Mouse (Mus musculus) brain, adult 2 months (tissue): ENCODE data around the gene Gdap1l1.
A peak's percentile ranks its signal among the peaks of the same experiment; 100 is the strongest.
"Not testable (repeated sequence)": the region's sequence is repeated elsewhere in the genome, so short reads cannot be mapped to it uniquely, and the experiment has no call there.

Experiments used
- DNase-seq: peaks from one replicate; pipeline ENCODE4 v3.0.0; 2011; ENCODE audit warnings: low read depth, low spot score

Gene Gdap1l1

DNA sequence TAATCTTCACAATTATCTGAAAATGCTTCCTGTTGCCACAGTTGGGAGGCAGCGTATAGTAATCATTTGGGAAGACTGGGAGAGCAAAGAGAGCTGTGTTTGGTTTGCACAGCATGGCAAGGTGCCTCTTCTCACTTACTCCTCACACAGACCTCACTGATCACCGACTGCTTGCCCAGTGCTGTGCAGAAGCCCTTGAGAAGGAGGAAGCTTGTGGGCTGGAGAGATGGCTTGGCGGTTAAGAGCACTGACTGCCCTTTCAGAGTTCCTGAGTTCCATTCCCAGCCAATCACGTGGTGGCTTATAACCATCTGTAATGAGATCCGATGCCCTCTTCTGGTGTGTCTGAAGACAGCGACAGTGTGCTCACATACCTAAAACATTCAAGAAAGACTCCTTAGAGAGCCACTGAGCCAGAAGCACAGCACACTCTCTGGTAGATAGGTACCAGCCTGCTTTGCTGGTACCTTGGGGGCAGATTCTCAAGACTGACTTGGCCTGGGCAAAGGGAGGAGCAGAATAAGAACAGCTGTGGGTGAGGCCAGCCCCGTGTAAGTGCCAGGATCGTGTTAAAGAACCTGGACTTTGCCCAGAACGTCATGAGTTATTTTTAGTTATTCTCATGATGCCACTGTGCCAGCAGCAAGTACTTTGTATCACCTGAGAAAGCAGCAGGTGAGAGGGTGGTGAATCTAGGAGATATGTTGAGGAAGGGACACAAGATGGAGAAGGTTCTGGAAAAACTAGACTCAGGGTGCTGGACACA lies 15.2 kb upstream of the Gdap1l1 start:
- DNase-seq: no peak

DNA sequence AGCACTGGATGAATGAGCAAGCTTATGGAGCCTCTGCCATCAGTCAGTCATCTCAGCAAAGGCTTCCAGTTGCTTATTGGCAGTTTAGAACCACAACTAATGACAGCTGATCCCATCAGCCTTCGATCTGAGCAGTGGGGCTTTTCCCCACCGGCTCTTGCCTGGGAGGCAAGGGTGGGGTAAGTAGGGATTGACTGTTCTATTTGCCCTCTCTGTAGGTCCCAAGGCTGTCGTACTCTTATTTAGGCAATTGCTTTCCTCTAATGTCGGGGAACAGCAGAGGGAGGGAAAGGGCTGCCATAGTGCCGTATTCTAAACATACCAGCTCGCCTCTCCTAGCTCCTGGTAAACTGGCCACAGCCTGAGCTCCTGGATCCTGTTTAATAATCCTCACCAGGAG lies 13.7 kb upstream of the Gdap1l1 start, which contains the start of gene Oser1:
Gene Oser1 (minus strand): TSS at position 101 of the 400 bp plus-strand sequence.
- DNase-seq: no peak

DNA sequence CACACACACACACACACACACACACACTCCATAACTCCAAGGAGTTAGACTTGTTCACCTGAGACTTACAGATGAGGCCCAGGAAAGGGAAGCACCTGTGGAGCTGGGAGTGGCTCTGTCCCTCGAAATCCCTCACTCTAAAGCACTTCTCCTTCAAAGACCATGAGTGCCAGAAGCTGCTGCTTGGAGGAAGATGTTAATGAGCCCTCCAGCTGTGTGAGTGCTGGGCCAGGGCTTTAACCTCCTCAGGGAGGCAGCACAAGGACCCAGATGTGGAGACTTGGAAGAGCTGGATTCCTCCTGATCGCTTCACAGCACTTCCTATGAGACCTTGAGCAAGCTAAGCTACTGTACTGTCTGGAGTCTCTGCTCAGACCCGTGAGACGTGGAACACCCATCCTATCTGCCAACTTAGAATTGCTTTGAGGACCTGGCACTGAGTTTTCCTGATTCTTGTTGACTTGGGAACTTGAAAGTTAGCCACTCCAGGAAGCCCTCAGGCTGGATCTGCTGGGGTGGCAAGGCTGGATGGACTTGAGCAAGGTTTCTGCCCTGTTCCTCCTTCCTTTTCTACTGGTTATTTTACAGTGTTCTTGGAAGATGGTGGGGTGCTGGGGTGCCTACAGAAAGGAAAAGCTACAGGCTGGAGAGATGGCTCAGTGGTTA lies 9.8 kb upstream of the Gdap1l1 start:
- DNase-seq: no peak

DNA sequence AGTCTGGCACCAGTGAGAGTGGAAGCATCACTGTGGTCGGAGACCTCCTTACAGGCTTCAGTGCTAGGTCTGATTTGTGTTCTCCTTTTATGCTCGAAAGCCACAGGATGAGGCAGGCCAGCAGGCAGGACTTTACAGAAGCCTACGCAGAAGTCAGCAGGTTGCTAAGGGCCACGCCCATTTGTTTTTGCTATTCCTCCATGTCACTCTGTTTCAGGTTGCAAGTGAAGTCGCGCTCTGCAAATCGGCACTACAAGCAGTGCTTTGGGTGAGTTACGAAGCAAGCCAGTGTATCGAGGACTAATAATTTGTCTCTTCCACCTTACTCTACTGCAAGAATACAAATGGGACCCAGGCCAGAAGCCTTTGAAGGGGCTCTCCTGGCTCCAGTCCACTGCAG lies 7.0 kb upstream of the Gdap1l1 start:
- DNase-seq: no peak

DNA sequence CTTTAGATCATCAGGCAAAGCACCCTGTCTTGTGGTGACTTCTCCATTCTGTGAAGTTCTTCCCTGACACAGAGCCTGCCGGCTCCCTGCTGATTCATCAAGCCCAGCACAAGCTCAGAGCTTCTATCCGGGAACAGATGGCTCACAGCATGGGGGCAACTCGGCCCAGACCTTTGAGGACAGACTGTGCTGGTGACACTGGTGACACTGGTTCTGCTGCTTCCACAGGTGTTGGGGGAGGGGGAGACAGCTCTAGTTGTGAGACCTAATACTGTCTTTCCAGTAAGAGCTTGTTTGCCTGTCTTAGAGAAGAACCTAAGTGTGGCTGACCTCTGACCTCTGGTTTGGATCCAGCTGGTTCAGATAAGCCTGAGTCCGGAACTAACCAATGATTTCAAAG lies 4.3 kb upstream of the Gdap1l1 start:
- peak; percentile 97 for DNase-seq

DNA sequence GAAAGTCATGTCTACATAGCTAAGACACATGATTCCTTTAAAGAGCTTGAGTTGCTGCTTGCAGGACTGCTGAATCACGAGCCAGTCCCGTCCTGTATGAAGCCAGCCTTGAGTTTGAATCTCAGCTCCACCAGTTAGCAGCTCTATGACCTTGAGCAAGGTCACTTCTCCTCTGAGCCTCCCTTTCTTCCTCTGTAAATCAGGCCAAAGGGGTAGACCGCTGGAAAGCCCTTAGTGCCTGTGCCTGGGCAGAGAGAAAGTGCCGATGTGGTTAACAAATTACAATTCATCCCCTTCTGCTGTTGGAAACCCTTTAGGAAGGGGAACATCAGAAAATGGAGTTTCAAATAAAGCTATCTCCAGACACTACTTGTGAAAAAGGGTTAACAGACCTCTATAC lies 476 bp upstream of the Gdap1l1 start:
- no peak for DNase-seq

DNA sequence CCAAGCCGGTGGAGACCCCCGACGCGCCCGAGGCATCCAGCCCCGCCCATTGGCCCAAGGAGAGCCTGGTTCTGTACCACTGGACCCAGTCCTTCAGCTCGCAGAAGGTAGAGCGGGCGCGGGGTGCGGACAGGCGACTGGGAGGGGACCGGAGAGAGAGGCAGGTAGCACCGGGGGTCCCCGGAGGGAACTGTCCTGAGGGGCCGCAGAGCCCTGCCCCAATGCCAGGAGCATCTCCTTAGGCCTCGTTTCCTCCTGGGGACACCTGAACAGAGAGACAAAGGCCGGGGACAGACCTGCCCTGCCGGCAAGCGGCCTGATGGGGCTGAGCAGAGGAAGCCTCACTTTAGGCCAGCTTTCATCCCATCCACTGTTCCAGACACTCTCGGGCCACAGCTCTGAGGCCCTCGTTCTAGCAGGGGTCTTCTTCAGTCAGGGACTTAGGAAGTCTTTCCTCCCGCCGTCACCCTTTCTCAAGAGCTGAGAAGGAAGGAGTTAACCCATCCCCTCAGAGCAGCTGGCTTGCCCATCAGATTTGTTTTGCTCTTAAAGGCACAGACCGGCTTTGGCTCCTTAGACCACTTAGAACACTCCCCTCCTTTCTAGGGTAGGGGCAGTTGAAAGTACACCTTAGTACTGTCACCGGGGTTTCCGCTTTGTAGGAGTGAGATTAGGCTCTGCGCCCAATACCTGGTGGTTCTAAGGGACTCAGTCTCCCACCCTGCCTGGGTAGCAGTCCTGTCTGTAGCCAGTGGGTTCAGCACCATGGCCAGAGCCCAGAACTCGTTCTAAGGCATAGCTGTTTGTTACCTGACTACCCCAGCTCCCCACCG lies 559 bp downstream of the Gdap1l1 start:
- DNase-seq: peak; percentile 67

DNA sequence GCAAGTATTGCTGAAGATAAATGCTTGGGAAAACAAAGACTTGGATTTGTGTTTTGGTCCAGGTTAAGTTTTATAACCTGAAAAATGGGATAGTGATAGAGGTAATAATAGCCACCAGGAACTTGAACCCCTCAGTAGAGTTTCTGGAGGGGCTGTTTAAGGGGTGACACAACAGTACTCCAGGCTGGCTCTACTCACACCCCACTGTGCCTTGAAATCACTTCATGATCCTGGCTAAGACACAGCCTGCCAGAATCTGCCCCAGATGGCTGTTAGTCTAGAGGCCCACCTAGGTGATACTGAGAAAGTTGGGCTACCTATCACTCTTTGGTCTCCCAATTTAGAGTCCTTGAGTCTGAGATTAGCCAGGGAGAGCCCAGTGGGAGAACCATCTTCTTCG lies 1.2 kb downstream of the Gdap1l1 start:
- DNase-seq: peak; percentile 57

DNA sequence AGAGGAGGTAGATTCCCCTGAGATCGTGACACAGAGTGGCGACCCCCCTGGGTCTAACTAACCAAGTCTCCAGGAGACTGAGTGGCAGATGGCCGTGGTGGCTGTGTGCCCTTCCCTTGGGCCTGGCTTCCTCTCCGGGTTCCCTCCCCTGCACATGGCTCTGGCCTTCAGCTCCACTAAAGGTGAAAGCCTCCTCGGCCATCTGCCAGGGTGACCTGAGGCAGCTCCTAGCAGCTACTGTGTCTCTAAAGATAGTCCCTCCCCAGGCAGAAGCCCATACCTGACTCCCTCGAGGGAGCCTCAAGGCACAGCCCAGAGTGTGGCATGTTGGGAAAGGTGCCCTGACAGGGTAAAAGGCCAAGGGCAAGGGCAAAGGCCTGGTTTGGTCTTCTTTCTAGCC lies 5.3 kb downstream of the Gdap1l1 start:
- peak; percentile 89 for DNase-seq

DNA sequence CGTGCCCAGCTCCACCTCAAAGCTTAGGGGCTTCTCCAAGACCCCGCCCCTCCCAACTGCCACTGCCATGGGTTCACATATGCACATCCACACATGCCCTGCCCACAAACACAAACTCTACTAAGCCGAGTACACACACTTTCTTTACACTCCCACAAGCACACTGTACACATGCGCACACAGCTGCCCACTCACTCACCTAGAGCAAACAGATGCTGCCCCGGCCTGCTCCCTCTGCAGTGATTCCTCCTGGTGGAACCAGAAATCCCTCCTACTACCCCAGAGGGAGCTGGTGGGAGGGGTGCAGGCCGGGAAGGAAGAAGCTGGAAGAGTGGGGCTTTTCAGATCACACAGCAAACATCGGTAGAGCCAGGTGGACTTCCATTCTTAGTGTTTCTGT lies 5.7 kb downstream of the Gdap1l1 start:
- peak; percentile 63 for DNase-seq

DNA sequence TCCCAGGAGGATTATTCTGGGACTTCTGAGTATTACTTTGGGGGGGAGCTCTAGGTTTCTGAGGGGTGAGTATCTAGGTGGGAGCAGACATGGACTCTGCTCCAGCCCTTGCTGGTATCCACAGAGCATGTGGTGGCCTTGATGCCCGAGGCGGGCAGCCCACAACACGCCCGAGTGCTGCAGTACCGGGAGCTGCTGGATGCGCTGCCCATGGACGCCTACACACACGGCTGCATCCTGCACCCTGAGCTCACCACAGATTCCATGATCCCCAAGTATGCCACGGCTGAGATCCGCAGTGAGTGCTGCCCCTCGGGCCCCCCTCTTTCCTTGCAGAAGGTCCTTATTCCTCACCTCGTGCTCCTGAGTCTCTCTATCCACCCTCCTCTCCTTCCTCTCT lies 9.1 kb downstream of the Gdap1l1 start:
- DNase-seq: no peak

DNA sequence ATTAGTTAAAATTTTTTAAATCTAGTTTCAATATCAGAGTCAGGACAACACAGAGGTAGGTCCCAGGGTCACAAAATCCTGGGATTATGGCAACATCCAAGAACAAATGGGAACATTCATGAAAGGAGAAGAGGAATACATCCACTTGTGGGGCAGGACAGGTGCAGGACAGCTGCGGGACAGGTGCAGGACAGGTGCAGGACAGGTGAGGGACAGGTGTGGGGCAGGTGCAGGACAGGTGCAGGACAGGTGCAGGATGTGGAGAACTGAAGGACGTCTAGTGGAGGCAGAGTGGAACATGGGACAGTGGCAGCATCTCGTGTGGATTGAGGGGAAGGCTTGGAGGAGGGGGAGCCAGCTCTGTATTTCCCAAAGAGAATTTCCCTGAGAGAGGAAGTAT lies 11.0 kb downstream of the Gdap1l1 start:
- DNase-seq: no peak

DNA sequence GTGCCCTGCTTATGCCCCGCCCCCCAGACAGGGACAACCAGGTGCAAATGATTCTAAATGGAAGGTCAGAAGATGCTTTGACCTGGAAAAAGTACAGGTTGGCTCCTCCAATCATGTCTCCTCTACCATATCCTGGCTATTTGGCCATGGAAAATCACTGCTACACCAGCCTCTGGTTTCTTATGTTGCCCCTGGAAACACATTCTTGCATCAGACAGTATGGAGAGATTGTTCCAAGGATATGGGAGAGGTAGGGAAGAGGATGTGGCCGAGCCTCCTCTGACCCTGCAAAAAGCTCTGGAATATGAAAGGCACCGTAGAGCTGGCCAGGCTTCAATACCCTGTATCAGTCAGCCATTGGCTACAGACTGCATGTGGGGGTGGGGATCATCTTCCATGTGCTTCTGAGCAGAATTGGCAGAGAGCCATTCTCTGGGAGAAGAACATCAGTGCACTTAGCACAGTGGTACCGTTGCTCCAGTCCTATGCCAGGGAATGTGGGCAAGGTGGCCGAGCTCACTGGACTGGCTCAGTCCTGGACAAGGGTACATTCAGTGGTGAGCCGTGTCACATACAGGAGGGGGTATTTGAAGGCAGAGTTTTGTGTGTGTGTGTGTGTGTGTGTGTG lies 12.5 kb downstream of the Gdap1l1 start:
- peak; percentile 89 for DNase-seq

DNA sequence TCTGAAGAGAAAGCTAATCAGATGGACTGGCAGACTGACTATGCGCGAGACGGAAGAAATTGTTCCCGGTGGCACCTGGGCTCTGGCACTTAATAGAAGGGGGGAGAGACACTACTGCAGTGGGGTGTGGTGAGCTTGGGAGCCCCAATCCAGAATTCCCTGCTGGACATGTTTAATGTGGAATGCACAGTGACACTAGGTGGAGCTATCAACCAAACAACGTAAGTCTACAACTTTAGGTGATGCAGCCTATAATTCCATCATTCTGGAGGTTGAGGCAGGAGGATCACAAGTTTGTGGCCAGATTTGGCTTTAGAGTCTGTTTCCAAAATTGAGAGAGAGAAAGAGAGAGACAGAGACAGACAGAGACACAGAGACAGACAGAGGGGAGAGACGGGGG lies 14.5 kb downstream of the Gdap1l1 start:
- DNase-seq: peak; percentile 56

DNA sequence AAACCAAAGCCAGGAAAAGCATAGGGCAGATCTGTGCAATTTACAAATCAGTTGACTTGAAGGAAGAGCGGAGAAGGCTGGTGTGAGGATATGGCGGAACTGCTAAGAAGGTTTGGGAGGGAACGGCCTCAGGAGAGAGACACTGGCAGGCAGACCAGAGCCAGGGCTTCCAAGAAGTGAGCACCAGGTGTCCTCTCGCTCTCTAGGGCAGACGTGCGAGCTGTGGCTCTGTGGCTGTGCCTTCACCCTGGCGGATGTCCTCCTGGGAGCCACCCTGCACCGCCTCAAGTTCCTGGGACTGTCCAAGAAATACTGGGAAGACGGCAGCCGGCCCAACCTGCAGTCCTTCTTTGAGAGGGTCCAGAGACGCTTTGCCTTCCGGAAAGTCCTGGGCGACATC lies 15.1 kb downstream of the Gdap1l1 start:
- no peak for DNase-seq

DNA sequence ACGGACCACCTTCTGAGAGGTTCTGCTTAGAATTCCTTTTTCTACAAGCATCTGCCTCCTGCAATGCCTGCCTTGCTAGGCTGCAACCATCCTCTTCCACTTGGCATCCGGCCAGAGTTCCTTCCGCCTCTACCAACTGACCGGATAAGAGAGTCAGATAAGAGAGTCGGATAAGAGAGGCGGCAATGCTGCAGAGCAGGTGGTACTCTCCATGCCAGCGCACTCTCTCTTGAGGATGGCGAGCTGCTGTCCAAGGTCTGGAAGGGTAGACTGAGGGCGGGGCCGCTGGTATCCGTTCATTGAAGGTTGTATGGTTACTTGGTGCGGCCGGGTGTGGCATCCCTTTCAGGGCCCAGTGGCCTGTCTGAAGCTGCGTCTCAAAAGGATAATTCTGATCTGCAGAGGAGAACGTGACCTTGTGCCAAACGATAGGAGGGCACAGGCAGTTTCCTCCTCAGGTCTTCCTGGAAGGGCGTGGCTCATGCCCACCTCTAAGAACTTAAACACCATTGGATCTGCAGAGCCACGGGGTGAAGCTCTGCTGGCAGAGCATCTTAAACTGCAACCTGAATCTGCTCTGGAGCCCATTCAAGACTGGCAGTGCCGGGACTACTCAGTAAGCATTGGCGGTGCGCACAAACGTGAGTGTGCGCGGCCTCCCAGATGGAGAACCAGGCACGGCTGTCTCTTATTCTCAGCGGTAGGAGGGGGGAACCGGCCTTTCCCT lies 20.4 kb downstream of the Gdap1l1 start:
- DNase-seq: peak; percentile 83

DNA sequence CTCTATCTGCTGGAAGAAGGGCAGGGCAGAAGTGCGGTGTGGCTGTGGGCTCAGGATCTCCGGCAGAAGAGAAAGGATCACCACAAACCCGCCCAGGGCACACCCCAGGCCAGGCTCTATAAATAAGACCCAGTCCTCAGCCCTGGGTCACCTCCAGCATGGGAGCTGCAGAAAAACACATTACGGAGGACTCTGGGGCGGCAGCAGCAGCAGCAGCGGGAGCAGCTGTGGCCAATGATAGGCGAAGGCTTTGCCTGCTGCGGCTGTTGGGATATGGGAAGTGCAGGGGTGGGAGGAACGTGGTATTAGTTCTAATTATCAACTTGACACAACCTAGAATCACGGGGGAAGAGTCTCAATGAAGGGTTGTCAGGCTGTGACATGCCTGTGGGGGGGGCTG lies 21.1 kb downstream of the Gdap1l1 start:
- peak; percentile 75 for DNase-seq

DNA sequence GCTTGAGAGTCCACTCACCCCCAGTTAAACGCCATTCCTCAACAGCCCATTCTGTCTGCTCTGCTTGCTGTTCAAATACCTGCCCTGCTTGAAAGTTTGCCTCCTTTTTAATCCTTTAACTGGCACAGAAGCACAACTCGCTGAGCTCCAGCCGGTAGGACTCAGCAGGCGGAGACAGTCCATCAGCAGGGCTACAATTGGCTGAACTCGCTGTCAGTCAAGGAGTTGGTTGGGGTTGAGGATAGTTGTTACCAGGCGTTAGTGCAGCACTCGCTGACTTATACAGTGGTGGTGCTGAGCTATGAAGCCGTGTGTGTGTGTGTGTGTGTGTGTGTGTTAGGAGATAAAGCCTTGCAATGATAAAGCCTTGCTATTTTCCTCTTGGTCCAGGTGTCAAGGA lies 22.3 kb downstream of the Gdap1l1 start:
- DNase-seq: no peak

DNA sequence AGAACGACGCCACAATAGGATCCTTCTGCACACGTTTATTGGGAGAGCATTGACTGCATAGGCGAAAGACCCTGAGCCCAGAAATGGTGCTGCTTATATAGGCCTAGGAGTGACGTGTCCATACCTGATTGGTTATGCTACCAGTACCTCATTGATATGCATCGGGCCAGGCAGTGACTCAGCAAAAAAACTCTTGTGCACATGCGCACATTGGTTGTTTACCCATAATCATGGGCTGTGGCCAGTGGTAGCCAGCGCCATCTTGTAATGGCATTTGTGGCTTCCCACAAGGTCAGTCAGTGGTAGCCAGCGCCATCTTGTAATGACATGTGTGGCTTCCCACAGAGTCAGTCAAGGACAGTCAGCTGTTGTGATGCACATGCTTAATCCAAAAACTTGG lies 23.0 kb downstream of the Gdap1l1 start:
- not testable (repeated sequence) for DNase-seq

DNA sequence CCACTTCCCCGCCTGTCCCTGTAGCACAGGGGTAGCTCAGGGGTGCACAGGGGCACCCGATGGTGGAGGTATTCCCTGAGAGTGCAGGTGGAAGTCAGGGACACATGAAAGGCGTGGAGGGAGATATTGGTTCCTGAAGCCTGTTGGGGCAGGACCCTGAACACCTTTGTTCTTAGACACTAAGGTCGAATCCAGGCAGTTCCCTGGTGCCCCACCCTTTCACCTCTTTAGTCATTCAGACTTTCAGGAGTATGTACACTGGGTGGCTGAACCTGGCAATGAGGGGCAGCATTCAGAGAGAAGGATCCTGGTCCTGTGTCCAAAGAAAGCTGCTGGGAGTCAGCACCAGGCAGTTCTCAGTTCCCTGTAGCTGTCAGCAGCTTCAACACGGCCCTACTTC lies 24.1 kb downstream of the Gdap1l1 start:
- DNase-seq: no peak

DNA sequence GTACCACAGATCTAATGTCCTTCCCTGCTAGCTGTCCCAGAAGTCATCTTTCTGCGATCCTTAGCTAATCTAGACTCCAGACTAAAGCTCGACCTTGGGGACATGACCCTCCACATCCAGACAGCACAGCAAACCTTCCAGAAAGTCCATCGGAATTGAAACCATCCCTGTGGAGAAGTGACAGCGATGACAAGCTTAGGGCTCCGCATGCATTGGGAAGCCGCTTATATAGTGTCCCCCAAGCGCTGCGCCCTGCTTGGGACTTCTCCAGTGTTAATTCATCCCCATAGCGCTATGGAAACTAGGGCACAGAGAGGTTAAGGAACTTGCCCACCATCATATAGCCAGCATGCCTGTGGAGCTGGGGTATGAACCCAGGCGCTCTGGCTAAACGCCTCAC lies 24.5 kb downstream of the Gdap1l1 start:
- DNase-seq: no peak
